Mouse (Mus musculus) embryonic stem cell, embryonic (primary cell): ENCODE measurements around the gene Akap7.

Source experiments
- CTCF ChIA-PET, 4 experiments: fragments of 300-600 bp in 2 of 4; fragments of 350-600 bp in 2 of 4; sonication (Branson Sonifier 250); formaldehyde crosslinking; loops; one replicate each; lab custom pipeline; 2022; ENCODE audit warnings: inconsistent platforms in 2 of 4; lab: Charles Lee
- POLR2A ChIA-PET, 4 experiments: fragments of 300-600 bp in 2 of 4; fragments of 350-600 bp in 2 of 4; sonication (Branson Sonifier 250); formaldehyde crosslinking; loops; one replicate each; lab custom pipeline; 2022; ENCODE audit warnings: antibody characterized with exemption in 4 of 4, inconsistent platforms in 1 of 4; lab: Charles Lee

Gene Akap7

DNA sequence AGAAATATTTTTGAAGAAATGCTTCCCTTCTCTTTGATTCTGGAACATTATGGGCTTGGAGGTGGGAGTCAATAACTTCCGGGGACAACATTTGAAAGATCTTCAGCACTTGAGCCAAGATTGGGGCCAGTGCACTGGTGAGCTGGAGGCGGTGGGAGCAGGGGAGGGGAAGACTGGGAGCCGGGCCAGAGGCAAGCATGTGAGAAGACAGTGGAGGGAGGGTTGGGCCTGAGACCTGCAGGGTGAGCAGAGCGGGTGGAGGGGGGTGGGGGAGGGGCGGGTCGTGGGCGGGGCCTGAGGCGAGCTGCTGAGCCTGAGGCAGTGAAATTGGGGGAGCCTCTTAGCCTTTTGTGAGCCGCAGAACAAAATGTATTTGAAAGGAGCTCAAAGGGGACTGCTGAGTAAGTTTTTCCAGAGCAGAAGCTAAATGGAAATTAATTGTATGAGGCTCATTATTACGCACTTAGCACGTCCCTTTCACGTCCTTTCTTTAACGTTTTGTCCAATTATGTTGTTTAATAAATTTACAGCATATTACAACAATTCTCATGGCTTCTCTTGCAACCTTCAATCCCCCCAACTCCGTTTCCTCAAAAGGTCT is 167.4 kb downstream of the Akap7 start:
- ChIA-PET POLR2A (interaction anchor here in 2 of 4 experiments (0.5 to 0.6 kb wide), 3 partner anchors 8 to 551 kb away, joined by 3 to 4 read pairs (median 3); no protein-coding TSS in a partner anchor), CTCF (no interaction called here)

- ChIA-PET POLR2A (no interaction called here), CTCF (no interaction called here)
Measured at GRCm38 (mm10) chr10:25133581-25133980, 174.1 kb downstream of the Akap7 start.

GRCm38 (mm10) chr10:25128455-25128863 is 179.2 kb downstream of the Akap7 start:
- ChIA-PET POLR2A (interaction anchor here in 1 of 4 experiments (0.7 kb wide), 1 partner anchor 10 kb away, joined by 8 read pairs; no protein-coding TSS in a partner anchor), CTCF (no interaction called here)

DNA sequence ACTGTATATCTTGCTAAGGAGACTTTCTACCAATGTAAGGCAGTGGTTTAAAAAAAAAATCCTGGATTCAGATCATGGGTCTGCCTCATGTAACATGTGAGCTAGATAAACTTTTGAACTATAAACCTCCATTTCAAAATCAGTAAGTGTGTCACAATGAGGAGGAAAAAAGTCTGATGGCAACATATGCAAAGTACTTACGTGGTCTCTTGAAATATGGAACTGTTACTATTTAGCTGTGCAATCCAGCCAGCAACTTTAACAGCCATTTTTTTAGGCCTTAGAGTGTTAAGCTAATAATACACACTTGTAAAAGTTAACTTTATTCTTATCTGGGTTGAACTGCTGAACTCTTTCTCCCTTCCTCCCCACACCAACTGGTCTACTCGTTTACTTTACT is 181.6 kb downstream of the Akap7 start:
- ChIA-PET CTCF (no interaction called here), POLR2A (interaction anchor here in 2 of 4 experiments (0.8 to 1.3 kb wide), 2 partner anchors 8 to 20 kb away, joined by 3 read pairs; no protein-coding TSS in a partner anchor)

DNA sequence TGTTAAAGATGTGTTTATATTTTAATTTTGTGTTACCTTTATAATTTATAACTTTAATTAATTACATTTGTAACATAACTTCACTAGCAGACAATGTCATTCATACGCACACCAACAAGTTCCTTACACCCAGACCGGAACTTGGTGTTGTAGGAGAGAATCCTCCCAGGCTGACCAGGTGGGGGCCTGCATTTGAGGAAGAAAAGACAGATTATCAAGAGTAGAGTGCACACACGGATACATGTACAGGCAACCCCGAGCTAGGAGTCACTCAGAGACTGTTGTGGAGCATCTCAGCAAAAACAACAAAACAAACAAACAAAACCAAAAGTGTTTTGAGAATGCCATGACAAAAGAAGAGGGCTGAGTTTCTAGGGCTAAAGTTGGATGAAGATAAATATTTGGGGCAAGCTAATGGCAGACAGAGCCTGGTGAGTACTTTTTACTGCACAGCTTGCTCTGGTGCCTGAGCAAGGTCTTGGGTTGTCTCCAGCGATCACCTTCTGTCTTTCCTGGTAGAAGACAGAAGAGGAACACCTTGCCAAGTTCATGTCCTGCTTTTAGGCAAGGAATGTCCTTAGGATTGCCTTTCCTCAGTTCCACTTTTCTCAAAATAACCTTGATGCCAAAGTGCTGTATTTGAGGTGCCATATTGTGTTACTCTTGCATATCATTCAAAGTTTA is 186.7 kb downstream of the Akap7 start:
- CTCF ChIA-PET: no interaction called here
- POLR2A ChIA-PET: no interaction called here
